Mouse (Mus musculus): ENCODE measurements around the gene Wars2. TPM values are rescaled to one million over a fixed set of nuclear protein-coding genes. Genes with fewer than 3 reads are reported as not detected.

Wars2 gene
- total RNA-seq, 2 experiments from 2014 or later: 7.8 to 7.9 TPM

DNA sequence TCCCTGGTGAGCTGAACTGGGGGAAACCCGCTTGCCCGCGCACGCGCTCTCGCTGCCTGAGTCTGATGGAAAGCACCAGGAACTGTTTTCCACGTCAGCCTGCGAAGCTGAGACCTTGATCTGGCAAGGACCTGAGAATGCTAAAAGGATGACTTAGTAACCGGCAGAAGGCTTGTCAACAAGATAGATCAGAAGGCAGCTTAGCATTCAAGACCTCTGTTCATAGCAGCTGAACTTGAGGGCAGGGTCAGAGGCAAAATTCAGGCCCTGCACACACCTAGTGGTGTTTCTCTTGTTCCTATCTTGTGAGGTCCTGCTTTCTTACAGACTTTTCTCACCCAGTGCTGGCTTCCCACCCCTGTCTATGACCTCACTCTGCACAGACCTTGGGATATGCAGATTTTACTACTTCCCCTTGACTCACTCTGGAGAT is 122.6 kb downstream of the Wars2 start:
- DNase-seq (ENCODE audit: low spot score in 2 of 2): no peak

DNA sequence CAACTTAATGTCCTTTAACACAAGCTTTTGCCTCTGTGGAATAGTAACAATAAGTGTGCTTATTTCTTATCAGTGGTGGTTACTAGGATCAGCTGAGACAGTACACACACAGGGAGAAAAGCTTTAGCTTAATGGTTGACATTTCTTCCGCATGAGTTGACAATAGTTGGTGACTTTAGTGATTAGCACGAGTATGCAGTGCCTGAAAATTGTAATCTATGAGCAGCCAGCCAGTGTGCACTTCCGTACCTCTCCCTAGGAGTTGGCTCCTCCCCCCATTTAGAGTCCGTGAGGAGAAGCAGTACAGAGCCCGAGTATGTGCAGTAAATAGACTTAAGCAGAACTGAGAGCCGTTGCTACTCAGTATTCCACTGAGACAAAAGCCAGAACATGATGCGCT is 123.8 kb downstream of the Wars2 start:
- DNase-seq (ENCODE audit: low spot score in 2 of 2): no peak

DNA sequence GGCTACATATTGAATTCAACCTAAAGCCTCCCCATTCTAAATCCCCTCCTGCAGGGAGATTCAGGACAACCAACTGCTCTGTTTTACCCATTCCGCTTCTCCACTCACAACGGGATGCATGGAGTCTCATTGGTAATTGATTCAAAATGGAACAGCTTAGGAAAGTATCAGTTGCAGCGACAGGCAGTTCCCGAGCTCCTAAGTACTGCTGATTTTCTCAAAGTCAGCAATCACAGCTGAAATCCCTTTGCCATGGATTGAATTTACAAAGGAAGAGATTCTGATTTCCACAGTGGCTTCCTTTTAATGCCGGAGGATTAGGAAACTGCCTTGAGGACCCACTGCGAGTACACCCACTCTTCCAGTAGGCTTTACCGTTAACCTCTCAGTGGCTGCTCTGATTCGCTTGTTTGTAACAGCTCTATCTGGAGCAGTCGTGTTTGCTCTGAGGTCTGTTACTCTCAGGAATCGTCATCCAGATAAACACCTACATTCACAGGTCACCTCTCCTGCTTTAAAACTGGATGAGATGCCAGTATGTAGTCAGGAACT is 126.0 kb downstream of the Wars2 start:
- no peak for DNase-seq (ENCODE audit: low spot score in 2 of 2)

DNA sequence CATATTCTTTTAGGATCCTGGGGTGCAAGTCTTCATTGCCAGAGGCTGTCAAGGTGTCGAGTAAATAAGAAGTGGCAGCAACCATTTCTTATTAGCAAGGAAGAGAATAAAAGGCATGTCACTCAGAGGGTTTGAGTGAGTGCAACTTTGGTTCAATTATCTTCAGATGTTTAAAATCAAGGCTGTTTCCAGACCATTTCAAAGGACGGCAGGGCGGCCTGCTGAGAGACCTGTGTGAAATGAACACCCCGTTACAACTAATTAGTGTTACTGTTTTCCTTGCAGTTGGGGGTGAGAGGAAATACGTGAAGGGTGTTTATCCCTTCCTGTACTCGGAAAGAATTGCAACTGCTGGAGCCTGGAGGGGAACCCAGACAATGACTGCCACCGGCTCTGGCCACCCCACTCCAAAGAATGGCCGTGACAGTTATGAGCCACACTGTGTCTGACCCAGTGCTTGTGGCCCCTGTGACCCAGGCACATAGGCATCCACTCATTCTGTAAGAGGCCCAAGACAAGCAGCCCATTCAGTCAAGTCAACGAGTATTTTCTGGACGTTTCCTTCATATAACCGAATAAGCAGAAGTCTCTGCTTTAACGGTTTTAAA is 137.2 kb downstream of the Wars2 start:
- no peak for DNase-seq (ENCODE audit: low spot score in 2 of 2)

DNA sequence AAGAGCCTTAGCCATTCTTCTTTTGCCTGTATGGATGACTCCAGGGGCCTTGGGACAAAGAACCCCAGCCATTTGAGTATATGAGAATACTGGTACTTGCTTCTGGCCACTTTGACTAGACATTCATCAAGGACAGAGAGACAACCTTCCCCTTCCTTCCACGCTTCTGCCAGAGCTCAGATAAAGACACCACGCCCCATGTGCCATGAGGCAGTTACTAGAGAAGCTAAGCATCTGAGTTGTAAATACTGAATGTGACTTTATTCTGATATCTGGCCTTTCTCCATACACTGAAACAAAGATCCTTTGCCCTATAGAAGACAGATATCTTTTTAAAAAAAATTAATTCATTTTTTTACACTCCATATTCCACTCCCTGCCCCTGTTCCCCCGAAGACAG is 138.8 kb downstream of the Wars2 start:
- DNase-seq (ENCODE audit: low spot score in 2 of 2): no peak

DNA sequence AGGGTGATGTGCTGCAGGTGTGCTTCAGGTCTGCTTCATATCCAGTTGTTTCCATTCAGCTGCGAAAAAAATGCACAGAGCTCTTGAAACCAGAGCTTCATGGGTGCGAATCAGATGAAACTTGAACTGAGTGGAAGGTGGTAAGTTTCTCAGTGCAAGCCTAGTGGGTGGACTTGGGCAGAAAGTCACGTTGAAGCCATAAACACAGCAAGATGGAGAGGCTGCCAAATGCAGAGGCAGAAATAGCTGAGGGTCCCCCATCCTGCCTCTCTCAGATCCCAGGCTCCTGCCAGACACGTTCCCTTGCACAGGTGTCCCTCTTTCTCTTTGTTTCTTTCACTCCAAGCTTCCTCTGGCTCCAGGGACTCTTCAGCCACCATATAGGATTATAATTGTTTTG is 140.6 kb downstream of the Wars2 start:
- DNase-seq (ENCODE audit: low spot score in 2 of 2): no peak

DNA sequence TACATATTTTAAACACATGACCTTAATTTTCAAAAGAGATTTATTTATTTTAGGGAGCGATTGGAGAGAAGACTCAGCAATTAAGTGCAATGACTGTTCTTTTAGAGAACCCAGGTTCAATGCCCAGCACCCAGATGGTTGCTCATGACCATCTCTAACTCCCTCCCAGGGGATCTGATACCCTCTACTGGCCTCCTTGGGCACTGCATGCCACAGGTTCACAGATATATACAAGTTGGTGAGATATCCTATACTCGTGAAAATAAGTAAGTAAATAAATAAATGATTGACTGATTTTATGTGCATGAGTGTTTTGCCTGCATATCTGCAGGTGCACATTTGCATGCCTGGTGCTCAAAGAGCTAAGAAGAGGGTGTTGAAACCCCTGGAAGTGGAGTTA is 147.4 kb downstream of the Wars2 start:
- no peak for DNase-seq (ENCODE audit: low spot score in 2 of 2)

Small RNAs within 50 kb of the gene (microRNA-seq; reads per million reads assigned to microRNA genes)
- 0 reads per million in 2 experiments for gene Mir6481

Other genes with a start within 250 kb of the Wars2 start
- gene Hao2, start 247.8 kb upstream of the Wars2 start, total RNA-seq (2021): not detected
- 1 to 10 TPM; 1.2 to 1.9 TPM for gene Tbx15, start 99.3 kb downstream of the Wars2 start, total RNA-seq (2021)